Mouse (Mus musculus) heart, adult 2 months (tissue): ENCODE results near the gene Tap1. TPM values are rescaled to one million over a fixed set of nuclear protein-coding genes. Genes with fewer than 3 reads are reported as not detected.
A peak's percentile ranks its signal among the peaks of the same experiment; 100 is the strongest.

Experiments used
- DNase-seq, 2 experiments: peaks; one replicate each; pipeline ENCODE4 v3.0.0; 2021
- H3K27ac ChIP-seq: fragments of 200-600 bp; 2 replicates; pipeline ENCODE4 v1.8.1; 2022
- H3K27me3 ChIP-seq: fragments of 200-500 bp; 2 replicates; pipeline ENCODE4 v1.6.1; 2012; ENCODE audit warnings: mild to moderate bottlenecking, low read length, inconsistent platforms, mixed read lengths; ENCODE audit not compliant: control insufficient read depth, insufficient read depth
- H3K36me3 ChIP-seq: fragments of 200-500 bp; 2 replicates; pipeline ENCODE4 v1.6.1; 2012; ENCODE audit warnings: low read length, inconsistent platforms; ENCODE audit not compliant: control insufficient read depth, insufficient read depth
- H3K4me1 ChIP-seq: fragments of 200-500 bp; 2 replicates; pipeline ENCODE4 v1.6.1; 2011; ENCODE audit warnings: low read length; ENCODE audit not compliant: control insufficient read depth, insufficient read depth
- H3K4me3 ChIP-seq: fragments of 200-600 bp; 2 replicates; pipeline ENCODE4 v1.8.1; 2022
- H3K79me2 ChIP-seq: fragments of 200-500 bp; replicated peaks from 2 replicates; pipeline ENCODE4 v1.6.1; 2012; ENCODE audit warnings: mild to moderate bottlenecking, inconsistent platforms, low read length, moderate library complexity, mixed read lengths; ENCODE audit not compliant: control insufficient read depth, insufficient read depth
- H3K9ac ChIP-seq: fragments of 200-500 bp; 2 replicates; pipeline ENCODE4 v1.6.1; 2012; ENCODE audit warnings: low read depth, mild to moderate bottlenecking, control low read depth, inconsistent platforms, low read length, mixed read lengths
- CTCF ChIP-seq: fragments of 200-600 bp; IDR thresholded peaks from 2 replicates; pipeline ENCODE4 v1.8.1; 2022; ENCODE audit warnings: antibody characterized with exemption, mild to moderate bottlenecking, moderate library complexity
- EP300 ChIP-seq: fragments of 200-500 bp; IDR thresholded peaks from 2 replicates; pipeline ENCODE4 v1.6.1; 2011; ENCODE audit warnings: low read depth, low read length, control low read depth; ENCODE audit not compliant: insufficient read depth
- POLR2A ChIP-seq: fragments of 200-500 bp; IDR thresholded peaks from 2 replicates; pipeline ENCODE4 v1.6.1; 2011; ENCODE audit warnings: mild to moderate bottlenecking, low read depth, low read length, control low read depth; ENCODE audit not compliant: insufficient read depth
- WGBS: fragments of 180-500 bp; shearing (Covaris S2); methylation state at CpG from one replicate; pipeline ENCODE4 v1.1.7; 2018; 5-methylcytosine and 5-hydroxymethylcytosine counted together
- intact Hi-C: fragments of 180-260 bp; cut with DNase I; formaldehyde crosslinking; loops from one replicate; pipeline ENCODE4 v1.15.1; 2025
- polyA plus RNA-seq: library from polyadenylated mRNA; depleted of rRNA; stranded (reverse); fragments of >200 nt; gene quantifications from 2 replicates; pipeline ENCODE4 v1.2.3, GENCODE M21; 2012; rRNA removed
- total RNA-seq, 2 experiments: library from RNA; stranded (reverse); gene quantifications; 2 replicates each; pipeline ENCODE4 v1.2.3; 2021

Gene Tap1
- total and polyA plus RNA-seq, 3 experiments, result 3.4 to 11.7 (median 7.2) TPM

DNA sequence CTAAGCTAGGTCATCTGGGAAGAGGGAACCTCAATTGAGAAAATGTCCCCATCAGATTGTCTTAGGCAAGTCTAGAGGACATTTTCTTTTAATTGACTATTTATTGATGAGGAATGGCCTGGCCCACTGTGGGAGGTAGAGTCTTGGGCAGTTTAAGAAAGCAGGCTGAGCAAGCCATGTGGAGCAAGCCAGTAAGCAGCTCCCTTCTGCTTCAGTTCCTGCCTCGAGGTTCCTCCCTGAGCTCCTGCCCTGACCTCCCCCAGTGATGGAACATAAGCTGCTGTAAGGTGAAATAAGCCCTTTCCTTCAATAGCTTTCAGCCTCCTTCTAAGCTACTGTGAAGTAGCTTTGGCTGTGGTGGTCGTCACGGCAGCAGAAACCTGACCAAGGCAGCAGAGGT lies 50.4 kb downstream of the Tap1 start:
- 76% methylated on average over 3 of the region's 3 CpGs for WGBS
- no peak overlapping the region for H3K27ac ChIP-seq
- intact Hi-C loops, result loop anchor here (10.0 kb wide), 2 partner anchors 133 to 163 kb away; no protein-coding TSS in a partner anchor
- no peaks in the 10 kb centered on the region; the same call in 1 of the 2 replicates for H3K4me1 ChIP-seq
- H3K36me3 ChIP-seq, result no peaks in the 10 kb centered on the region
- H3K9ac ChIP-seq, result no peak overlapping the region
- no peaks in the 10 kb centered on the region for H3K79me2 ChIP-seq
- H3K27me3 ChIP-seq, result no peaks in the 10 kb centered on the region
- no peak overlapping the region for H3K4me3 ChIP-seq
- no peak for DNase-seq
- TF ChIP-seq POLR2A, result no peak
- TF ChIP-seq CTCF, result no peak
- TF ChIP-seq EP300, result no peak

DNA sequence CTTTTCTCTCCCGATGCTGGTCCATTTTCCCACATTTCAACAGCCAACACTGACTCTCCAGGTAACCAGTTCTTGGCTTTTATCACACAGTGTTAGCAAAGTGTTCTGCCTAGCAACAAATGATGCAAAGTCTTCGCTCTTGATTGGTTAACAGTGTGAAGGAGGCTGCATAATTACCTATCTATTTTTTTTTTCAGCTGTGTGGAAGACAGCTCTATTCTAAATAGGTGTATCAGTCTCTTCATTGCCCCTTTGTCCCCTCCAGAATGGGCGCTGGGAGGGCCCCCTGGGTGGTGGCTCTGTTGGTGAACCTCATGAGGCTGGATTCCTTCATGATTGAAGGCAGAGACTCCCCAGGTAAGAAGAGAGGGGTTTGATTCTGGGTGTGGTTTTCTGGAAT lies 51.4 kb downstream of the Tap1 start, which contains the start of gene H2-Ob:
Gene H2-Ob (plus strand): TSS at position 198 of the 400 bp plus-strand sequence.
- no peaks in the 10 kb centered on the region; the same call in 1 of the 2 replicates for H3K4me1 ChIP-seq
- peak within 1 kb of the TSS; percentile 26; the same call in 1 of the 2 replicates for H3K4me3 ChIP-seq
- no peak within 1 kb of the TSS for H3K9ac ChIP-seq
- no peaks in the 10 kb centered on the region for H3K36me3 ChIP-seq
- intact Hi-C loops, result loop anchor here (10.0 kb wide), 2 partner anchors 134 to 164 kb away; no protein-coding TSS in a partner anchor
- TF ChIP-seq EP300 (no peak), POLR2A (no peak), CTCF (no peak)
- no peaks in the 10 kb centered on the region for H3K27me3 ChIP-seq
- DNase-seq, result peak in 1 of 2 experiments; percentile 31
- WGBS, result 57% methylated on average over 3 of the region's 3 CpGs
- no peaks in the 10 kb centered on the region for H3K79me2 ChIP-seq
- H3K27ac ChIP-seq, result peak within 1 kb of the TSS; percentile 82

DNA sequence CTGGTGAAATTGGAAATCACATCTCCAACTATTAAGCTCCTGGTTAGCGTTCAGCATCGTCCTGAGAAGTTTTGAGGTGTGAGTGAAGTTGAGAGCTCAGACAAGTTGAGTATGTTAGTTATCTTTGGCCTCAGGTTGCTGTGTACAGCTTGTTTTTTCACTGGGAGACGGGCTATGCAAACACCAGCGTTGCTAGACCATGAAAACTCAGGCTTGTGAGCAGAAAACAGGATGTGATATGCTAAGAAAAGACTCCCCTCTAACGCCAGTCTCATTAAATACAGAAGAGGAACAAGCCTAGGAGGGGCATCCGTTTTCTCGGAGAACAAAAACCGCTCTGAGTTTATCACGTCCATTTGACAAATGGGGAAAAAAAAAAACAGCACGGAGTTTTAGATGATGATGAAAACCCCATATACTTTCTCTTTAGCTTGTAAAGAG lies 52.3 kb downstream of the Tap1 start:
- peak overlapping the region; percentile 82 for H3K27ac ChIP-seq
- peak in 1 of 2 experiments; percentile 24 for DNase-seq
- no peaks in the 10 kb centered on the region; the same call in 1 of the 2 replicates for H3K4me1 ChIP-seq
- no peaks in the 10 kb centered on the region for H3K27me3 ChIP-seq
- no peaks in the 10 kb centered on the region for H3K36me3 ChIP-seq
- no peak overlapping the region for H3K9ac ChIP-seq
- 29% methylated on average over 10 of the region's 10 CpGs for WGBS
- H3K4me3 ChIP-seq, result peak overlapping the region; percentile 26; the same call in 1 of the 2 replicates
- intact Hi-C loops, result loop anchor here (10.0 kb wide), 2 partner anchors 135 to 165 kb away; no protein-coding TSS in a partner anchor
- TF ChIP-seq EP300, result no peak
- no peak for TF ChIP-seq CTCF
- TF ChIP-seq POLR2A, result peak; percentile 70; the same call in 1 of the 2 replicates
- no peaks in the 10 kb centered on the region for H3K79me2 ChIP-seq

DNA sequence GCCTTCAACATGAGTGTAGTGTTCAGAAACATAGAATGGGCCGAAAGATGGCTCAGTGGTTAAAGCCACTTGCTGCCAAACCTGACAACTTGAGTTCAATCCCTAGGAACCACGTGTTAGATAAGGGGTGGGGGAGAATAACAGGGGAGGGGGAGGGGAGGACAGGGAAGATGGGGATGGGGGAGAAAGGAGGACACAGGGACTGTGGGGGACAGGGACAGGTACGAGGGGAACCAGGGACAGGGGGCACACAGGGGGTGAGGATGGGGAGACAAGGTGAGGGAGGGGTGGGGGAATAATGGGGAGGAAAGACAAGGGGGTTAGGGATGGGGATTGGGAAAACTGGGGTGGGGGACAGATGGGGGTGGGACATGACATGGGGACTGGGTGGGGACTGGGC lies 53.0 kb downstream of the Tap1 start:
- Histone ChIP-seq H3K27me3 (no peaks in the 10 kb centered on the region), H3K9ac (no peak overlapping the region), H3K4me3 (no peak overlapping the region), H3K79me2 (no peaks in the 10 kb centered on the region), H3K36me3 (no peaks in the 10 kb centered on the region), H3K4me1 (no peaks in the 10 kb centered on the region; the same call in 1 of the 2 replicates), H3K27ac (peak overlapping the region; percentile 82)
- TF ChIP-seq CTCF, result no peak
- no peak for TF ChIP-seq POLR2A
- TF ChIP-seq EP300, result no peak
- DNase-seq, result no peak
- intact Hi-C loops, result no loop called here
- WGBS, result 47% methylated on average over 3 of the region's 3 CpGs

DNA sequence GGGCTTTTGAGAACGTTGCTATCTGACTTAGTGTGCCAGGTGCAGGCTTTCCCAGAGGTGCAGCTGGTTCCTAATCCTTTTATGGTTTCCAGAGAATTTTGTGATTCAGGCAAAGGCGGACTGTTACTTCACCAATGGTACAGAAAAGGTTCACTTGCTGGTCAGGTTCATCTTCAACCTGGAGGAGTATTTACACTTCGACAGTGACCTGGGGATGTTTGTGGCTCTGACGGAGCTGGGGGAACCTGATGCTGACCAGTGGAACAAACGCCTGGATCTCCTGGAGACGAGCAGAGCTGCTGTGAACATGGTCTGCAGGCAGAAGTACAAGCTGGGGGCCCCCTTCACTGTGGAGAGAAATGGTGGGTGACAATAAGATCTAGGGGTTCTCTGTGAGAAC lies 53.6 kb downstream of the Tap1 start:
- H3K4me1 ChIP-seq, result no peaks in the 10 kb centered on the region; the same call in 1 of the 2 replicates
- no peak for TF ChIP-seq EP300
- TF ChIP-seq POLR2A, result no peak
- TF ChIP-seq CTCF, result no peak
- H3K4me3 ChIP-seq, result no peak overlapping the region
- no peak overlapping the region for H3K9ac ChIP-seq
- DNase-seq, result no peak
- intact Hi-C loops, result no loop called here
- H3K79me2 ChIP-seq, result no peaks in the 10 kb centered on the region
- H3K27me3 ChIP-seq, result no peaks in the 10 kb centered on the region
- no peaks in the 10 kb centered on the region for H3K36me3 ChIP-seq
- WGBS, result 81% methylated on average over 6 of the region's 6 CpGs
- no peak overlapping the region for H3K27ac ChIP-seq

DNA sequence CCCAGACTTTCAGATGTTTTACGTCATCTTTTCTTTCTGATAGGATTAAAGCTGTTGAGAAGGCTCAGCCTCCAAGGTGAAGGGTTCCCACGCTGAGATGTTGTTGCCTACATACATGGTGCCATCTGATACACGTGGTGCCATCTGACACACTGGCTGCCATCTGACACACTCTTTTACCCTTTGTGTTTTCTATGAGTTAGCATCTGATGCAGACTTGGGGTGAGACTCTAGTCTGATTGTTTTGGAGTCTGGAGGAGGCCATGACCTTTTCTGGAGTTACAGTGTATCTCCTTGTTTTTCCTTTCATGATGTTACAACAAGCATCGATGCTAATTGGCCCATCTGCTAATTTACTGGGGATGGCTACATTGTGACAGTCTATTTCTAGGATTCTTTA lies 57.3 kb downstream of the Tap1 start:
- no peaks in the 10 kb centered on the region for H3K36me3 ChIP-seq
- no peak overlapping the region for H3K27ac ChIP-seq
- WGBS, result 74% methylated on average over 4 of the region's 4 CpGs
- no peaks in the 10 kb centered on the region for H3K27me3 ChIP-seq
- TF ChIP-seq EP300 (no peak), POLR2A (no peak), CTCF (no peak)
- intact Hi-C loops, result no loop called here
- no peak for DNase-seq
- H3K4me1 ChIP-seq, result no peaks in the 10 kb centered on the region
- no peak overlapping the region for H3K9ac ChIP-seq
- H3K4me3 ChIP-seq, result no peak overlapping the region
- H3K79me2 ChIP-seq, result no peaks in the 10 kb centered on the region

Other genes with a start within 250 kb of the Tap1 start
- 10 to 100 TPM; 77.7 to 81.0 TPM for gene Pfdn6, start 247.2 kb upstream of the Tap1 start, total RNA-seq
- gene Pfdn6, start 247.2 kb upstream of the Tap1 start, polyA plus RNA-seq, result 28.0 and 29.6 TPM in 2 replicates
- 10 to 100 TPM in 1 of 2 experiments, 1 to 10 TPM in 1; 8.8 to 10.0 TPM for gene Wdr46, start 246.9 kb upstream of the Tap1 start, total RNA-seq
- 8.7 and 9.1 TPM in 2 replicates for gene Wdr46, start 246.9 kb upstream of the Tap1 start, polyA plus RNA-seq
- gene B3galt4, start 236.1 kb upstream of the Tap1 start, total RNA-seq, result 1 to 10 TPM; 1.8 to 1.9 TPM
- 2.4 and 3.4 TPM in 2 replicates for gene B3galt4, start 236.1 kb upstream of the Tap1 start, polyA plus RNA-seq
- 10 to 100 TPM; 38.1 to 39.1 TPM for gene Vps52, start 231.7 kb upstream of the Tap1 start, total RNA-seq
- 47.8 and 56.4 TPM in 2 replicates for gene Vps52, start 231.7 kb upstream of the Tap1 start, polyA plus RNA-seq
- gene Rps18, start 231.6 kb upstream of the Tap1 start, total RNA-seq, result 100 to 1,000 TPM; 364 to 420 TPM
- gene Rps18, start 231.6 kb upstream of the Tap1 start, polyA plus RNA-seq, result 180 and 194 TPM in 2 replicates
- gene H2-K1, start 187.2 kb upstream of the Tap1 start, total RNA-seq, result 100 to 1,000 TPM; 103 to 117 TPM
- 655 and 1,075 TPM in 2 replicates for gene H2-K1, start 187.2 kb upstream of the Tap1 start, polyA plus RNA-seq
- 10 to 100 TPM; 13.0 to 13.1 TPM for gene Ring1, start 162.9 kb upstream of the Tap1 start, total RNA-seq
- gene Ring1, start 162.9 kb upstream of the Tap1 start, polyA plus RNA-seq, result 18.6 and 20.8 TPM in 2 replicates
- 100 to 1,000 TPM; 112 to 138 TPM for gene H2-Ke6, start 159.5 kb upstream of the Tap1 start, total RNA-seq
- gene H2-Ke6, start 159.5 kb upstream of the Tap1 start, polyA plus RNA-seq, result 87.0 and 91.6 TPM in 2 replicates
- gene Slc39a7, start 155.9 kb upstream of the Tap1 start, total RNA-seq, result 10 to 100 TPM; 76.0 to 79.8 TPM
- 64.0 and 72.5 TPM in 2 replicates for gene Slc39a7, start 155.9 kb upstream of the Tap1 start, polyA plus RNA-seq
- 10 to 100 TPM; 39.1 to 42.4 TPM for gene Rxrb, start 155.7 kb upstream of the Tap1 start, total RNA-seq
- gene Rxrb, start 155.7 kb upstream of the Tap1 start, polyA plus RNA-seq, result 38.8 and 41.3 TPM in 2 replicates
- gene Col11a2, start 148.1 kb upstream of the Tap1 start, total RNA-seq, result 1 to 10 TPM in 1 of 2 experiments, under 1 TPM in 1; 0.89 to 1.8 TPM
- gene Col11a2, start 148.1 kb upstream of the Tap1 start, polyA plus RNA-seq, result 0.98 and 1.7 TPM in 2 replicates
- under 1 TPM; 0.20 to 0.29 TPM for gene H2-Oa, start 95.2 kb upstream of the Tap1 start, total RNA-seq
- gene H2-Oa, start 95.2 kb upstream of the Tap1 start, polyA plus RNA-seq, result 0.79 and 3.2 TPM in 2 replicates
- 1 to 10 TPM; 4.0 to 7.5 TPM for gene H2-DMa, start 68.0 kb upstream of the Tap1 start, total RNA-seq
- 12.2 and 21.3 TPM in 2 replicates for gene H2-DMa, start 68.0 kb upstream of the Tap1 start, polyA plus RNA-seq
- 10 to 100 TPM; 67.6 to 71.1 TPM for gene Brd2, start 64.9 kb upstream of the Tap1 start, total RNA-seq
- gene Brd2, start 64.9 kb upstream of the Tap1 start, polyA plus RNA-seq, result 78.9 and 118 TPM in 2 replicates
- 1 to 10 TPM; 2.1 to 2.3 TPM for gene H2-DMb2, start 44.2 kb upstream of the Tap1 start, total RNA-seq
- gene H2-DMb2, start 44.2 kb upstream of the Tap1 start, polyA plus RNA-seq, result 2.3 and 7.6 TPM in 2 replicates
- 1 to 10 TPM; 1.6 to 2.2 TPM for gene H2-DMb1, start 34.5 kb upstream of the Tap1 start, total RNA-seq
- gene H2-DMb1, start 34.5 kb upstream of the Tap1 start, polyA plus RNA-seq, result 8.9 and 19.1 TPM in 2 replicates
- 10 to 100 TPM in 1 of 2 experiments, 1 to 10 TPM in 1; 6.9 to 13.5 TPM for gene Psmb9, start 211 bp downstream of the Tap1 start, total RNA-seq
- 16.0 and 20.5 TPM in 2 replicates for gene Psmb9, start 211 bp downstream of the Tap1 start, polyA plus RNA-seq
- 10 to 100 TPM; 12.3 to 18.9 TPM for gene Psmb8, start 10.2 kb downstream of the Tap1 start, total RNA-seq
- 33.5 and 44.2 TPM in 2 replicates for gene Psmb8, start 10.2 kb downstream of the Tap1 start, polyA plus RNA-seq
- gene Tap2, start 16.0 kb downstream of the Tap1 start, total RNA-seq, result 10 to 100 TPM; 26.1 to 31.2 TPM
- gene Tap2, start 16.0 kb downstream of the Tap1 start, polyA plus RNA-seq, result 25.0 and 26.5 TPM in 2 replicates
- 1 to 10 TPM in 1 of 2 experiments, under 1 TPM in 1; 0.55 to 1.0 TPM for gene H2-Ob, start 51.4 kb downstream of the Tap1 start, total RNA-seq
- gene H2-Ob, start 51.4 kb downstream of the Tap1 start, polyA plus RNA-seq, result 3.5 and 6.2 TPM in 2 replicates
- 10 to 100 TPM; 21.1 to 25.7 TPM for gene H2-Ab1, start 70.1 kb downstream of the Tap1 start, total RNA-seq
- 114 and 190 TPM in 2 replicates for gene H2-Ab1, start 70.1 kb downstream of the Tap1 start, polyA plus RNA-seq
- 10 to 100 TPM; 26.8 to 38.4 TPM for gene H2-Aa, start 100.3 kb downstream of the Tap1 start, total RNA-seq
- gene H2-Aa, start 100.3 kb downstream of the Tap1 start, polyA plus RNA-seq, result 99.0 and 141 TPM in 2 replicates
- 10 to 100 TPM; 28.9 to 36.5 TPM for gene H2-Eb1, start 118.3 kb downstream of the Tap1 start, total RNA-seq
- 49.5 and 74.4 TPM in 2 replicates for gene H2-Eb1, start 118.3 kb downstream of the Tap1 start, polyA plus RNA-seq
- not detected for gene H2-Eb2, start 138.1 kb downstream of the Tap1 start, total RNA-seq
- gene H2-Eb2, start 138.1 kb downstream of the Tap1 start, polyA plus RNA-seq, result 0.09 and 0.33 TPM in 2 replicates
- under 1 TPM; 0.41 to 0.44 TPM for gene Btnl2, start 167.3 kb downstream of the Tap1 start, total RNA-seq
- 0.26 and 0.31 TPM in 2 replicates for gene Btnl2, start 167.3 kb downstream of the Tap1 start, polyA plus RNA-seq
- not detected for gene Btnl1, start 189.6 kb downstream of the Tap1 start, total RNA-seq
- not detected in 2 replicates for gene Btnl1, start 189.6 kb downstream of the Tap1 start, polyA plus RNA-seq
- not detected for gene BC051142, start 211.3 kb downstream of the Tap1 start, total RNA-seq
- 0.94 and 1.1 TPM in 2 replicates for gene BC051142, start 211.3 kb downstream of the Tap1 start, polyA plus RNA-seq